Mouse (Mus musculus): Measurements from ENCODE around the gene Pgghg. TPM values are rescaled to one million over a fixed set of nuclear protein-coding genes. Genes with fewer than 3 reads are reported as not detected.
"Not testable (repeated sequence)": the region's sequence is repeated elsewhere in the genome, so short reads cannot be mapped to it uniquely, and the experiment has no call there.

Pgghg gene
- polyA plus RNA-seq, 1 experiment: 7.4 TPM

DNA sequence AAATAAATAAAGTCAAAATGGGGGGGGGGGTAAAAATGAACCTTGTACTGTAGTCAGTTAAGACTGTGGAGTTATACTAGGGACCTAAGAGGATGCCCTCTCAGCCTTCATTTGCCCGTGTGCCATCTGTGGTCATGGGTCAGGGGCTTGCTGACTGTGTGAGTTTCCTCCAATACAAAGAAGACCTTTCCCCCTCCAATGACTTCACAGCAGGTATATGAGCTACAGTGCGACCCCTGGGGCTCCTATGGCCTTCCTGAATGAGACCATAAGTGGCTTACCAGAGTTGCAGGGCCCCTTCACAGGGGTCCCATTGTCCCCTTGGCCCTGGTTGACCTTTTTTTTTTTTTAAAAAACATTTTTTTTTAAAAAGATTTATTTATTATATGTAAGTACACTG, 20.2 kb downstream of the Pgghg start:
- Histone ChIP-seq H3K9me3 (no peaks in the 10 kb centered on the region), H3K4me3 (replicated peaks) (no peak overlapping the region)

DNA sequence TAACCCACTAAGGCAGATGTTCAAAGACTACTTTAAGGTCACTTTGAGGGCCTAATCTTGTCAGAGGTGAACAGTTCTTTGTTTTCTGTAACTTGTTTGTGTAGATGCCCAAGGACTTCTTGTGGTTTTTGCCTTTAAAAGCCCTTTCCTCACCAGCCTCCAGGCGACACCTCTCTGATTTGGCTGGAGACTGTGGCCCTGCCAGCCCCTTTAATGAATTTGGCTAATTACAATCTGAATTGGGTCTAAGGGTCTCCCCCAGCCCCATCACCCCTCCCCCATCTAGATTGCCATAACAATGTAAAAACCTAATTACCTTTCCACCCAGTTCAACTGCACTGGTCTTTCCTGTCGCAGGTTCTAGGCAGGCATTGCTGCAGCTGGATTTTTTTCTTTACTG, 21.5 kb downstream of the Pgghg start:
- no peaks in the 10 kb centered on the region for H3K9me3 ChIP-seq
- H3K4me3 ChIP-seq (replicated peaks): no peak overlapping the region
- peaks cover 53% of the 10 kb centered on the region for H3K4me1 ChIP-seq
- TF ChIP-seq GATA1 (IDR thresholded peaks at IDR 0.05; ENCODE audit: borderline replicate concordance, low read length): no peak
- TF ChIP-seq FLI1 (IDR thresholded peaks at IDR 0.05; ENCODE audit: low read length): no peak
- no peaks in the 10 kb centered on the region for H3K36me3 ChIP-seq (replicated peaks; ENCODE audit: low read length)
- no peaks in the 10 kb centered on the region for H3K27me3 ChIP-seq (replicated peaks)

More for the DNA sequence above, 20.2 kb downstream of the Pgghg start:
- TF ChIP-seq GATA1 (IDR thresholded peaks at IDR 0.05; ENCODE audit: borderline replicate concordance, low read length) (no peak), FLI1 (IDR thresholded peaks at IDR 0.05; ENCODE audit: low read length) (no peak)
- Histone ChIP-seq H3K4me1 (peaks cover 56% of the 10 kb centered on the region), H3K36me3 (replicated peaks; ENCODE audit: low read length) (no peaks in the 10 kb centered on the region), H3K27me3 (replicated peaks) (no peaks in the 10 kb centered on the region)

DNA sequence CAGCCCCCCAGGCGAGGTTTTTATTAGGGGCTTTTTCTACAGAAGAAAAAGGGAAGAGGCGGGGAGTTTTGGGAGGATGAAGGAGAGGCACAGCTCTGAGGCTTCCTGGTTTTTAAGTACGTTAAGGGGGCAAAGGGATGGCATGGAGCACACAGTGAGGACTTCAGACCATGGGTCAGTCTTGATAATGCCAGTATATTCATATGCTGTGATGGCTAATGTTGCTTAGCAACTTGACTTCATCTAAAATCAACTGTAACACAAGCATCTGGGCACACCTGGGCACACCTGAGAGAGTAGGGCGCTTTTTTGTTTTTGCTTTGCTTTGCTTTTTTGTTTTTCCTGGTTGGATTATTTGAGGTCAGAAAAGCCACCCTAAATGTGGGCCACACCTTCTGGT, 25.7 kb downstream of the Pgghg start, which contains the start of gene Ifitm1:
Gene Ifitm1 (plus strand): TSS at position 301 of the 400 bp plus-strand sequence.
- TF ChIP-seq FLI1 (IDR thresholded peaks at IDR 0.05; ENCODE audit: low read length) (no peak), GATA1 (IDR thresholded peaks at IDR 0.05; ENCODE audit: borderline replicate concordance, low read length) (no peak)
- peaks cover 72% of the 10 kb centered on the region for H3K4me1 ChIP-seq
- H3K9me3 ChIP-seq: no peaks in the 10 kb centered on the region
- peaks cover 23% of the 10 kb centered on the region for H3K36me3 ChIP-seq (replicated peaks; ENCODE audit: low read length)
- peak within 1 kb of the TSS; percentile 85 for H3K4me3 ChIP-seq (replicated peaks)
- H3K27me3 ChIP-seq (replicated peaks): no peaks in the 10 kb centered on the region

DNA sequence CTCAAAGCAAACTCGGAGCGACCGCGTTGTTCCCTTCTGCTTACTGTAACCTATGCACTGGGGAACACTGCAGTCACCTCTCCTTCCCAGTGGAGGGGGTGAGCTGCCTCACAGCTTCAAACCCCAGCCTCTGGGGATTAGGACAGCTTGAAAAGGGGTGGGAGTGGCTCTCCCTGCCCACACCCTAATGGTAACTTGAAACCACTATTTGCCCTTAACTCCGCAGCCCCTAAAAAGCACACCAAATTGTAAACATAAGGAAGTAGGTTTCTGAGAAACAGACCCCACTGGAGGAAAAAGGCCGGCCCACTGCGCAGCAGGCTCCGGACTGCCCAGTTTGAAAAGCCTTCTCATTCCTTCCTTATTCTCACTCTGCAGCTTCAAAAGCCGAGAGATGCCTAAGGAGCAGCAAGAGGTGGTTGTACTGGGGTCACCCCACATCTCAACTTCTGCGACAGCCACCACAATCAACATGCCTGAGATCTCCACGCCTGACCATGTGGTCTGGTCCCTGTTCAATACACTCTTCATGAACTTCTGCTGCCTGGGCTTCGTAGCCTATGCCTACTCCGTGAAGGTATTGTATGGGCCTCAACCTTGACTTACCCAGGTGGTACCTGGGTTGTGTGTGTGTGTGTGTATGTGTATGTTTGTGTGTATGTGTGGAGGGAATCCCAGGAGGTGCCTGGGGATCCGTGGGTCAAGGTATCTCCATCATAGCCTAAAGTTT, 26.8 kb downstream of the Pgghg start:
- TF ChIP-seq GATA1 (IDR thresholded peaks at IDR 0.05; ENCODE audit: borderline replicate concordance, low read length): no peak
- no peak for TF ChIP-seq FLI1 (IDR thresholded peaks at IDR 0.05; ENCODE audit: low read length)
- Histone ChIP-seq H3K9me3 (no peaks in the 10 kb centered on the region), H3K4me3 (replicated peaks) (peak overlapping the region; percentile 91)

DNA sequence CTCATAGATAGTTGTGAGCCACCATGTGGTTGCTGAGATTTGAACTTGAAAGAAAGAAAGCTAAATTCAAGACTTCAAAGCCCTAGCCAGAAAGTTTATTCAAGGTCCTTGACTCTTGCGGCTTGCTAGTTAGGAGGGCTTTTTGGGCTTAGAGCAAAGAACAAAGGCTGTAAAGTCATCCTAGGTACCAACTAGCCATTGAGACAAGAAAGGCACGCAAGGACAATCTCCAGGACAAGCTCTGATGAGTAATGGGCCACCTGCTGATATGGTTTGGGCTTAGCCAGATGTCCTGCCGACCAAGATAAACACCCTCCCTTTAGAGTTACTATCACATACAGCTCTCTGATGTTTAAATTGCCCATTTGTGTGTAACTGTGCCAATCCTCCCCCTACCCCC, 27.5 kb downstream of the Pgghg start:
- not testable (repeated sequence) for H3K27me3 ChIP-seq (replicated peaks); H3K9me3 ChIP-seq
- Histone ChIP-seq H3K36me3 (replicated peaks; ENCODE audit: low read length) (peaks cover 28% of the 10 kb centered on the region), H3K4me3 (replicated peaks) (peak overlapping the region; percentile 91), H3K4me1 (peaks cover 74% of the 10 kb centered on the region)

More for the DNA sequence above, 26.8 kb downstream of the Pgghg start:
- Histone ChIP-seq H3K27me3 (replicated peaks) (no peaks in the 10 kb centered on the region), H3K4me1 (peaks cover 72% of the 10 kb centered on the region), H3K36me3 (replicated peaks; ENCODE audit: low read length) (peaks cover 24% of the 10 kb centered on the region)

DNA sequence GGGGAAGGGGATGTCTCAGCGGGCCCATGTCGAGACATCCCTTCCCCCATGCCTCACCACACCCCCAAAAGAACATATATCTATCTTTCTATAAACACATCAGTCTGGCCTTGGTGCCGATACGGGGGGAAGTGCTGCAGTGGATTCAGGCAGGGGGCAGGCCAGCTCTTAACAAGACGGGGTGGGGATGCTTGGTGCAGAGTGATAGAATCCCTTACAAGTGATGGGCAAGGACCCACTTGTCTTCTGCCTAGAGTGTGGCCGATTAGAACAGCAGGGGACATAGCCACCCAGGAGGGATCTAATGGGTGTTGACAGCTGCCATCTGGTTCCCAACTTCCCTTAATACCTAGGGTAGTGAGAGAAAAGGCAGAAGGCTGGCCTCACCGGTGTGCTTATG, 29.7 kb downstream of the Pgghg start:
- TF ChIP-seq GATA1 (IDR thresholded peaks at IDR 0.05; ENCODE audit: borderline replicate concordance, low read length) (no peak), FLI1 (IDR thresholded peaks at IDR 0.05; ENCODE audit: low read length) (no peak)
- no peaks in the 10 kb centered on the region for H3K9me3 ChIP-seq
- peaks cover 79% of the 10 kb centered on the region for H3K4me1 ChIP-seq
- H3K27me3 ChIP-seq (replicated peaks): no peaks in the 10 kb centered on the region
- H3K36me3 ChIP-seq (replicated peaks; ENCODE audit: low read length): peaks cover 28% of the 10 kb centered on the region
- peak overlapping the region; percentile 91 for H3K4me3 ChIP-seq (replicated peaks)

DNA sequence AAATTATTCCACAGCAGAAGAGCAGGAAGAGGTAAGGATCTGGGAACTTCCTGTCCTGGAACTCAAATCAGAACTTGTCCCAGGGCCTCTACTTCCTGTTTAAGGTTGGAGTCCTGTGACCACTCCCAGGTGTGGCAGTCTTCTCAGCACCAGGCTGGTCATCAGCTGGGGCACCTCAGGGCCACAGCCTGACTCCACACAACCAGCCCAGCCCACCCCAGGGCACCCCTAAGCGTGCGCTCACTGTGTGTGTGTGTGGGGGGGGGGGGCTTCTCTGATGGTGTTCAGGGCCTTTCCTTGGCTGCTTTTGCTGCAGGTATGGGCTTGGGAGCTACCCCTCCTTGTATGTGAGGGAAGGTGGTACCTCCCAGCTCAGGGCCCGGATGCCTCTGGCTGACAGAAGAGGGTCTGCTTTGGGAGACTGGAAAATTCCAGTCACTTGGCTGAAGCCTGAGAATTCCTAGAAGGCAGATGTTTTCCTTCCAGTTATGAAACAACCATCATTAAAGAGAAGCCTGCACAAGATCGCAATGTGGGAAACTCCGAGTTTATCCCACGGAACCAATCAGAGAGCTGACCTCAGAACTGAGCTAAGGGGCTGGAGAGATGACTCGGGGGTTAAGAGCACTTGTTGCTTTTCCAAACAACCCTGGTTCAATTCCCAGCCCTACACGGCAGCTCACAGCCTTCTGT, 30.4 kb downstream of the Pgghg start:
- Histone ChIP-seq H3K4me3 (replicated peaks) (peak overlapping the region; percentile 56), H3K27me3 (replicated peaks) (no peaks in the 10 kb centered on the region), H3K9me3 (no peaks in the 10 kb centered on the region), H3K36me3 (replicated peaks; ENCODE audit: low read length) (peaks cover 28% of the 10 kb centered on the region), H3K4me1 (peaks cover 85% of the 10 kb centered on the region)
- TF ChIP-seq GATA1 (IDR thresholded peaks at IDR 0.05; ENCODE audit: borderline replicate concordance, low read length): no peak

DNA sequence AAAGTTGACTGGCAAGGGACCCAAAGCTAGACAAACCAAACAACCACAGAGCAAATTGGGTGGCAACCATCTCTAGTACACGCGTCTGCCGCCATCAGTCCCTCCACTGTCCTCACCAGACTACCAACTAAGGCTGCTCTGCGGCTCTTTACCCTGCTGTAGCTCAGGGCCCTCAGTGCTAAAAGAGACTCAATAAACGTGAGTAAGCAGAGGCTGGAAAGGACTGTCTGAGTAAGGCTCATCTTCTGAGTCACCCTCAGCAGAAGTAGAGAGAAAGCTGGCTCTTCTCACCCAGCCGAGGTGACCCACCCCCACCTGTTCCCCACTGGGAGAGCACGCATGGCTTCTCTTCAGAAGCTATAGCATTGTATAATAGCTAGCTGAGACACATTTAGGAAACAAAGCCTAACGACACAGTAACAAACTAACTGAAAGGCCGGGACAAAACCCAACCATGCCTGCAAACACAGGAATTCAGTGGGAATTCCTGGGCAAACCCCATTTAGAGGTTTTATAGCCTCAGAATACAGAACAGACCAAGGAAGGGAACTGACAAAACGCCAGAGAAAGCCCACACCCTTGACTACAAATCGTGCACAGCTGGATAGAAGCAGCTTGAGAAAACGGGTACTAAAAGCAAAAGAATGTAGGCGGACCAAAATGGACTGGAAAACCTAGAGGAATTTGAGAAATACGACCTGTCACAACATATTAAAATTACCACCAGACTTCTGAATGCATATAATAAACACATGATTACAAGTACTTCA, 32.4 kb downstream of the Pgghg start:
- peaks cover 28% of the 10 kb centered on the region for H3K36me3 ChIP-seq (replicated peaks; ENCODE audit: low read length)
- no peak for TF ChIP-seq FLI1 (IDR thresholded peaks at IDR 0.05; ENCODE audit: low read length)
- no peak for TF ChIP-seq GATA1 (IDR thresholded peaks at IDR 0.05; ENCODE audit: borderline replicate concordance, low read length)
- no peaks in the 10 kb centered on the region for H3K9me3 ChIP-seq
- no peak overlapping the region for H3K4me3 ChIP-seq (replicated peaks)
- no peaks in the 10 kb centered on the region for H3K27me3 ChIP-seq (replicated peaks)
- peaks cover 71% of the 10 kb centered on the region for H3K4me1 ChIP-seq

DNA sequence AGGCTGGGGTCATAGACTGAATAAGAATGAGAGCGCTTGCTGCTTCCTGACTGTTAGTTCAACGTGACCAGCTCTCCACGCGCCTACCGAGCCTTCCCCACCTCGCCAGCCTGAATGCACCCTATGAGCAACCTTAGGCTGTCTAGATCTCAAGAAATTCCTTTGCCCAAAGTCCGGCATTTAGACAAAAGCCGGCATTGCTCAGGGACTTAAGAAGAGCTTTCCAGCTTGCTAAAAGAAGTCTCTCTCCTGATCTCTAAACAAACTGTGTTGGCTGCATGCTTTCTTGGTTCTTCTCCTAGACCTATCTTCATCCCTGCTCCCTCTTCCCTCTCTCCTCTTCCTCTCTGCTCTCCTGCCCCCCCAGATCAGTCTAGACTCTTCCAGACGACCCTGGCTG, 33.7 kb downstream of the Pgghg start:
- Histone ChIP-seq H3K4me3 (replicated peaks) (peak overlapping the region; percentile 73), H3K4me1 (peaks cover 63% of the 10 kb centered on the region), H3K9me3 (no peaks in the 10 kb centered on the region), H3K36me3 (replicated peaks; ENCODE audit: low read length) (peaks cover 25% of the 10 kb centered on the region), H3K27me3 (replicated peaks) (no peaks in the 10 kb centered on the region)
- TF ChIP-seq FLI1 (IDR thresholded peaks at IDR 0.05; ENCODE audit: low read length) (no peak), GATA1 (IDR thresholded peaks at IDR 0.05; ENCODE audit: borderline replicate concordance, low read length) (no peak)

DNA sequence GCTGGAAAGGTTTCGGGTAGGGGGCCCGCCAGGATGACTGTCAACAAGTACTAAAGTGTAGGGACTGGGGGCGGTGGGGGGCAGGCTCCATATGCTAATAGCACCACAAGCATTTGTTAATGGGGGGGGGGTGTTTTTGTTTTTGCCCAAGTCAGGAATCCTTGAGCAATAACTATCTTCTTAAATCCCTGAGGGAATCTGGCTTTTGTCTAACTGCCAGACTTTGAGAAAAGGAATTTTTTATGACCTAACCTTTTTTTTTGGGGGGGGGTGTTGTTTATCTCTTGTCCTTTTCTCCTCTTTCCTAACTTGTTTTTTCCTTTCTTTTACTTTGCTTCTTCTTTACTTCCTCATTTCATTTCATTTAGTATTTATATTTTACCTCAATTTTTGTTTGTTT, 34.3 kb downstream of the Pgghg start:
- H3K9me3 ChIP-seq: no peaks in the 10 kb centered on the region
- H3K4me3 ChIP-seq (replicated peaks): no peak overlapping the region
- TF ChIP-seq GATA1 (IDR thresholded peaks at IDR 0.05; ENCODE audit: borderline replicate concordance, low read length) (no peak), FLI1 (IDR thresholded peaks at IDR 0.05; ENCODE audit: low read length) (no peak)
- H3K36me3 ChIP-seq (replicated peaks; ENCODE audit: low read length): peaks cover 19% of the 10 kb centered on the region
- H3K4me1 ChIP-seq: peaks cover 63% of the 10 kb centered on the region
- H3K27me3 ChIP-seq (replicated peaks): no peaks in the 10 kb centered on the region

DNA sequence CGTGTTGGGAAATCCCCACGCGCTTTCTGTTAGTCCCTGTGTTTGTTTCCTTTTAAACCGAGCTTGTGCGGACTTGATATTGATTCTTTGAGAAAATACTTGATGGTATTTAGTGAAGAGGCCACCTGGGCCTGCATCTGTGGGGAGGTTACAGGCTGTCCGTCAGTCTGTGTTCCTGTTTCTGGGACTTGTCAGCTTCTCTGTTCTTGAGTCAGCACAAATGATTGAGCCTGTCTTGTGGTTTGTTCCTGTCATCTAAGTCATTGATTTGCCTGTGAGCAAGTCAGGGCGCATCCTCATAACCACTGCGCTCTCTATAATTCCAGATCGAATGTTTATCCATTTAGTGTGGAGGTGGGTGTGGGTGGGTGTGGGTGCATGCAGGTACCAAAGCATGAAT, 35.5 kb downstream of the Pgghg start:
- H3K4me1 ChIP-seq: peaks cover 60% of the 10 kb centered on the region
- not testable (repeated sequence) for H3K4me3 ChIP-seq (replicated peaks); H3K27me3 ChIP-seq (replicated peaks); H3K9me3 ChIP-seq; H3K36me3 ChIP-seq (replicated peaks; ENCODE audit: low read length)
